Mouse (Mus musculus): ENCODE data around the gene Mpped2.

GRCm38 (mm10) chr2:106774251-106775196 is 81.5 kb downstream of the Mpped2 start:
- TF ChIP-seq POLR2A (IDR thresholded peaks at IDR 0.05; ENCODE audit: insufficient read depth, low read depth, low read length) = no peak
- no peak for TF ChIP-seq CTCF (IDR thresholded peaks at IDR 0.05; ENCODE audit: insufficient read depth, low read depth, low read length)
